Mouse (Mus musculus) neural tube, embryonic 11.5 days (tissue): ENCODE results near the gene Hsp90ab1. TPM values are rescaled to one million over a fixed set of nuclear protein-coding genes. Genes with fewer than 3 reads are reported as not detected.

ENCODE experiments used
- ATAC-seq: fragments of 200-750 bp; cut with Nextera tagmentation; 2 replicates; pipeline ENCODE4 v1.8.0; 2017; ENCODE audit warnings: moderate number of reproducible peaks, mild to moderate bottlenecking, moderate TSS enrichment, moderate library complexity; ENCODE audit not compliant: insufficient read depth, low FRiP score, low TSS enrichment
- DNase-seq: peaks from one replicate; pipeline ENCODE4 v3.0.0-alpha.2; 2015; ENCODE audit warnings: low spot score
- H3K27ac ChIP-seq: fragments of 300-500 bp; sonication (generic); 2 replicates; pipeline ENCODE4 v1.5.1; 2014; ENCODE audit warnings: low read depth, mild to moderate bottlenecking, low read length
- H3K27me3 ChIP-seq: fragments of 300-500 bp; sonication (generic); 2 replicates; pipeline ENCODE4 v1.6.1; 2014; ENCODE audit warnings: mild to moderate bottlenecking, low read length, mixed read lengths; ENCODE audit not compliant: control insufficient read depth, insufficient read depth
- H3K36me3 ChIP-seq: fragments of 300-500 bp; sonication (generic); 2 replicates; pipeline ENCODE4 v1.6.1; 2014; ENCODE audit warnings: mild to moderate bottlenecking, low read length, moderate library complexity, mixed read lengths; ENCODE audit not compliant: control insufficient read depth, insufficient read depth
- H3K4me1 ChIP-seq: fragments of 300-500 bp; sonication (generic); 2 replicates; pipeline ENCODE4 v1.6.1; 2014; ENCODE audit warnings: low read length, mixed read lengths; ENCODE audit not compliant: control insufficient read depth, insufficient read depth
- H3K4me2 ChIP-seq: fragments of 300-500 bp; sonication (generic); 2 replicates; pipeline ENCODE4 v1.6.1; 2014; ENCODE audit warnings: low read depth, mild to moderate bottlenecking, moderate library complexity
- H3K4me3 ChIP-seq: fragments of 300-500 bp; sonication (generic); 2 replicates; pipeline ENCODE4 v1.5.1; 2014; ENCODE audit warnings: low read depth, low read length
- H3K9ac ChIP-seq: fragments of 300-500 bp; sonication (generic); 2 replicates; pipeline ENCODE4 v1.6.1; 2014; ENCODE audit warnings: mild to moderate bottlenecking, low read length
- H3K9me3 ChIP-seq: fragments of 300-500 bp; sonication (generic); 2 replicates; pipeline ENCODE4 v1.6.1; 2016; ENCODE audit warnings: low read length; ENCODE audit not compliant: control insufficient read depth
- WGBS: fragments of 180-500 bp; shearing (Covaris S2); extraction: QIAGEN DNeasy Blood & Tissue Kit; methylation state at CpG from one replicate; pipeline ENCODE4 v1.1.7; 2014; 5-methylcytosine and 5-hydroxymethylcytosine counted together
- polyA plus RNA-seq: library from polyadenylated mRNA; unstranded; fragments of >200 nt; fragmentation: Nextera tagmentation; extraction: Ambion mirVana; gene quantifications from 2 replicates; pipeline ENCODE4 v1.2.1, GENCODE M21; 2014

The Hsp90ab1 gene
- polyA plus RNA-seq, 1 experiment from 2014 or later, result 1,823 TPM

DNA sequence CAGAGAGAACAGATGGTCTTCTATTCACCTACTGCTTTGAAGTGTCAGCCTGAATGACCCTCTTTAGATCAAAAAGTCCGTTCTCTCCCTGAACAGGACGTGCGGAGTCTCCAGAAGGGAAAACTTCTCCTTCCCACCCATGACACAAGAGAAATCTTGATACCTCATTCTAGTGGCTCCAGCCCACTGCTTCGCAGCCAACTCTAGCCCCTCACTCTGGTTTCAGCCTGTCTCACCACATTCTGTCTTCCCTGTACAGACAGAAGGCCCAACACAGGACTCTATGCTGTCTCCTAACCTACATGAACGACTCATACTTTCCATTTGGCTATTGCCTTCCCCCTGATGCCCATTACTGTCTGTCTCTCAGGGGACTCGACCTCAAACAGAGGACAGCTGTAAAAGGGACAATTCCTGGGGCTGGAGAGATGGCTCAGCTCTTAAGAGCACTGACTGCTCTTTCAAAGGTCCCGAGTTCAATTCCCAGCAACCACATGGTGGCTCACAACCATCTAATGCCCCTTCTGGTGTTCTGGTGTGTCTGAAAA is 21.7 kb downstream of the Hsp90ab1 start:
- Histone ChIP-seq H3K4me3 (no peak overlapping the region), H3K36me3 (no peaks in the 10 kb centered on the region), H3K9ac (no peak overlapping the region), H3K9me3 (no peaks in the 10 kb centered on the region), H3K27me3 (peaks cover 19% of the 10 kb centered on the region), H3K4me1 (peaks cover 8% of the 10 kb centered on the region), H3K27ac (no peak overlapping the region), H3K4me2 (no peak overlapping the region)
- 28% methylated on average over 7 of the region's 7 CpGs for WGBS
- ATAC-seq (no peak), DNase-seq (no peak)

DNA sequence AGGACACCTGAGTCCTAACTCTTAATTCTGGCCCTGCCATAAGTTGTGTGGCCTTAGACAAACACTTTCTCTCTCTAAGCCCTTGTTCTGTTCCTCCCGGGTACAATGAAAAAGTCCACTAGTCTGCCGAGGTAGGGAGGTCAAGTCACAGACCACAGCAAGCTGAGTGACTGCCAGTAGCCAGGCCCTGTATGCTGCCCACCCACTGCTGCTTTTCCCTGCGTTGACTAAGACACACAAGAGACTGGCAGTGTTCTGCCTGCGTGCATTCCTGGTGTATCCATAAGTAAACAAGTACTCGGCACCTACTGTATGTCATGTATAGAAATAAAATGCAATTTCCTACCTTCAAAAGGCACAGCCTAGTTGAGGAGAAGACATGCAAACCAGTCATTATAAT is 22.8 kb downstream of the Hsp90ab1 start:
- WGBS, result 31% methylated on average over 5 of the region's 5 CpGs
- no peak for DNase-seq
- peak overlapping the region; percentile 87 for H3K4me2 ChIP-seq
- H3K27me3 ChIP-seq, result peaks cover 30% of the 10 kb centered on the region
- ATAC-seq, result no peak
- peak overlapping the region; percentile 80 for H3K4me3 ChIP-seq
- H3K9ac ChIP-seq, result no peak overlapping the region
- H3K4me1 ChIP-seq, result peaks cover 4% of the 10 kb centered on the region; the same call in 1 of the 2 replicates
- H3K36me3 ChIP-seq, result no peaks in the 10 kb centered on the region
- H3K27ac ChIP-seq, result no peak overlapping the region
- no peaks in the 10 kb centered on the region for H3K9me3 ChIP-seq

DNA sequence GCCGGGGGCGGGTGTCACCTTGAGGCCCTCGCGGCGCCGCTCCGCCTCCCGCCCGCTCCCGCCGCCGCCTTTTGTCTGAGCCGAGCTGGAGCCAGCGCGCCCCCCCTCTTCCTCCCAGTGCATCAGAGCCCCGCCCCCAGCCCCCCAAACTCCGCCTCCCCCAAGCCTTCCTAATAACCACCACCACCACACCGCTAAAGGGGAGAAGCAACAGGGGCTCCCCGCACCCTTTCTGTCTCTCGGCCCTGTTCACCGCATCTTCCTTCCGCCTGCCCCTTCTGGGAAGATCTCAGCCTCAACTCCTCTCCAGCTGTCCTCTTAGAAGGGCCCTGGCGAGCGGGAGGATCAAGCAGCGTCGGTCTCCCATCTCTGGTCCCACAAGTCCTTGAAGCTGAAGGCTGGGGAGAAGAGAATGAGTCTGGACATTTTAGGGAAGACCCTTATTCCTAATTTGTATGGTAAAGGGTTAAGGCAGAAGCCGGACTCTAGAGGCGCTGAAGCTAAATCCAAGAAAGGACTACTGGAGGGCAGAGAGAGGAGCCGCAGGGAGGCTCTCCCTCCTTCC is 23.4 kb downstream of the Hsp90ab1 start, which contains the start of gene Tmem151b:
Tmem151b (minus strand) TSS at position 61 of the 565 bp plus-strand sequence.
- Histone ChIP-seq H3K4me2 (peak within 1 kb of the TSS; percentile 87), H3K4me3 (peak within 1 kb of the TSS; percentile 80), H3K9ac (peak within 1 kb of the TSS; percentile 94), H3K36me3 (no peaks in the 10 kb centered on the region), H3K4me1 (peaks cover 6% of the 10 kb centered on the region), H3K27ac (peak within 1 kb of the TSS; percentile 83), H3K27me3 (peaks cover 35% of the 10 kb centered on the region), H3K9me3 (no peaks in the 10 kb centered on the region)
- ATAC-seq (0 out of 2 replicates have a peak, but pooled peaks have one; percentile 42), DNase-seq (peak; percentile 73)
- 1% methylated on average over 12 of the region's 29 CpGs for WGBS

DNA sequence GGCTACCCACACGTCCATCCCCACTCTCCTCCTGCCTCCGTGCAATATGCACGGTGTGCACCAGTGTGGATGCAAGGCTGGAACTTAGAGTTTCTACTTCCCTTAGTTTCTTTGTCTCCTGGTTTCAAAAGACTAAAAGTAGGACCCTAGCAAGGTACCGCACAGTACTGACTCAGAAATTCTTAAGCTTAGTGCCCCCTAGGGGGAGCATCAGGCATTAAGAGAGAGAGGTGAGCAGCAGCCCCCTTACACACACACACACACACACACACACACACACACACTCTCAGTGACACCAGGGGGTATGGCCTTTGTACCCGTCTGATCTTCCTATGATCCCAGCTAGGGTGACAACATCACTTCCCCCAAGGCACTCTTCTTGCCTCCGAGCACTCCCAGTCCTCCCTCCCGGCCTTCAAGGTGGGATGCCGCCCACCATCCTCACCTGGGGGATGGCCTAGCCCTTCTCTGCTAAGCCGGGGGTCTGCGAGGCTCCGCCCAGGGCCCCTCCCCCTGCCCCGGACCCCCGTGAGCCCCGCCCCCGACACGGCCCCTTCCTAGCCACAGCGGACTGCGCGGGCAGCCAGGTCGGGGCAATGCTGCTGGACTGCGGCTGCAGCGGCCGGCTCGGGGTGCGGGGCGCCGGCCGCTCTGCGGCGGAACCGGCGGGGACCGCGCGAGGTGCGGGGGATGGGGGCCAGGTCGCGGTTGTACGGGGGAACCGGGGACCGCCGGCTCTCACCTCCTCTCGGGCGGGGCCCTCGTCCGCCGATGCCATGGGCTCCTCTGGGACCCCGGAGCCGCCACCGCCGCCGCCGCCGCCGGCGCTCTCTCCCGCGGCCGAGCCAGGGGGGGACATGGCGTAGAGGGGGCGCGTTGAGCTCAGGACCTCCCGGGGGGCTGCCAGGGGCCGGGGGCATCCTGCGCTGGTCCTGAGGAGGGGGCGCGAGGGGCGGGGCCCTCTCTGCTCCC is 24.2 kb downstream of the Hsp90ab1 start:
- H3K27ac ChIP-seq, result peak overlapping the region; percentile 83
- DNase-seq (peak; percentile 62), ATAC-seq (peak; percentile 63)
- H3K4me2 ChIP-seq, result peak overlapping the region; percentile 87
- peak overlapping the region; percentile 94 for H3K9ac ChIP-seq
- peak overlapping the region; percentile 80 for H3K4me3 ChIP-seq
- WGBS, result 3% methylated on average over 45 of the region's 68 CpGs
- H3K36me3 ChIP-seq, result 0 out of 2 replicates have a peak, but pooled peaks cover 2% of the 10 kb centered on the region
- H3K4me1 ChIP-seq, result peaks cover 14% of the 10 kb centered on the region
- H3K27me3 ChIP-seq, result peaks cover 44% of the 10 kb centered on the region
- no peaks in the 10 kb centered on the region for H3K9me3 ChIP-seq

DNA sequence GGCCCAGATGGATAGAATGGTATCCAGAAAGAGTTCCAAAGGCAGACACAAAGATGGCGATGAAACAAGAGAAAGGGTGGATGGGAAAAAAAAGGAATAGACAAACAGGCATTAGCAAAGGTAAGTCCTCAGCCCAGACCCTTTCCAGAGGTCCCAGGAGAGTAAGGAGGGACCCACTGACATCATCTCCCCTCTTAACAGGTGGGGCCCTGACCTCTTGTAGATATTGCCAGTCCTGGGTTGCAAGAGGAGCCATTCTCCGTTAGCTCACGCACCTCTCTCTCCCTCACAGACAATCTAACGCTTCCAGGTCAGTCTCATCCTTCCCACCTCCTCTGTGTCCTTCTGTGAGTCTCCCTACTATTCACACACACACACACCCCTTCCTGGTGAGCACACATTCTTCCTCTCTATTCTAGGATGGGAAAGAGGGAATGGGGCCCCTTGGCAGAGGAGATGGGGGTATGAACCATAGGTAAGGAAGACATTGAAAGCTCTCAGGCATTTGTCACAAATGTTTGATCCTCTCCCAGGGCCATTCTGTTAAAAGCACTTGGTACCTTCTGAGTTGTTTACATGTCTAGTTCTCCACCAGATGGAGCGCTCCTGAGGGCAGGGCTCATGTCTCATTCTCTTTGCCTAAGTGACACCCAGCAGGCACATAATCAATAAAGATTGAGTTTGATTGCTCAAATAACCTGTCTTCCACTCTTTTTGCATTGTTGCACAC is 25.4 kb downstream of the Hsp90ab1 start:
- no peak overlapping the region for H3K27ac ChIP-seq
- H3K4me2 ChIP-seq, result no peak overlapping the region
- no peak overlapping the region for H3K9ac ChIP-seq
- H3K27me3 ChIP-seq, result peaks cover 53% of the 10 kb centered on the region
- no peak for ATAC-seq
- H3K36me3 ChIP-seq, result 0 out of 2 replicates have a peak, but pooled peaks cover 2% of the 10 kb centered on the region
- H3K9me3 ChIP-seq, result no peaks in the 10 kb centered on the region
- 82% methylated on average over 5 of the region's 5 CpGs for WGBS
- no peak for DNase-seq
- peaks cover 16% of the 10 kb centered on the region for H3K4me1 ChIP-seq
- no peak overlapping the region for H3K4me3 ChIP-seq

DNA sequence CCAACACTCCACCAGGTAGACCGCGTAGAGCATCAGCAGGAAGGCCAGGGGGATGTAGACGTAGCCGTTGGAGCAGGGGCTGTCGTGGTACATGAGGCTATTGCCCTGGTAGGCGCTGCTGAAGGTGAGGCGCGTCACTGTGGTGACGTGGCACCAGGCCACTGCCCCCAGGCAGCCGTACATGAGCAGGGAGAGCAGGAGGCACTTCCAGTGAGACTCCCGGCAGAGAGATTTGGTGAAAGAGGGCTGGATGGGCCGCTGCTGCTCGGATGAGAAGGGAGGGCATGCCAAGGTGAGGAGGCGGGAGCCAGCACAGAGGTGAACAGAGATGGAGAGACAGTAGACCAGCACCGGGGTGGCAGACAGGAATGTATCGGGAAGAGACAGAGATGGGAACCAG is 26.1 kb downstream of the Hsp90ab1 start:
- H3K4me1 ChIP-seq, result peaks cover 16% of the 10 kb centered on the region

DNA sequence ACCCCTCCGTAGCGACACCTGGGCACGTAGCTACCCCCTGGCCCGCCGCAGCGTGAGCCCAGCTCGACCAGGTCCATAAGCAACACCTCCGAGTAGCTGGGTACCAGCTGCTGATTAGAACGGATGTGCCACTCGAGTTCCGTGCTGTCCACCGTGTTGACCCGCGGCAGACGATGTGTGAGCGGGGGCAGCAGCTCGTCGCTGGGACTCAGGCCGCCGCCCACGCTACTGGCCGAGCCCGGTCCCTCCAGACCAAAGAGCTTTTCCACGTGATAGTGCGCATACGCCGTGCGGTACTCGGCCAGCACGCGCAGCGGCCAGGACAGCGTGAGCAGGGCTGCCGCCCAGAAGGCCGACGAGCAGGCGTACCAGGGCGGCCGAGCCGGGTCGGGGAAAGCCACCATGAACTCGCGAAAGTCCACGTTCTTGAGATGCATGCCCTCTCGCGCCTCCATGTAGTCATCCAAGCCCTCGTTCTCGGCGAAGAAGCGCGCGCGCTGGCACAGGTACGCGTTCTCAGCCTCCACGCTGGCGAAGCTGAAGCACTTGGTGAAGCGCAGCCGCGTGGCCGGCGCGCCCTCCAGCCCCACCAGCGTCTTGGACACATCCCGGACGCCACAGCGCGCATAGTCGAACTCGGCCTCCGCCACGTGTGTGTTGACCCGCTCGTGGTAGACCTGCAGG is 27.7 kb downstream of the Hsp90ab1 start:
- Histone ChIP-seq H3K27ac (no peak overlapping the region), H3K36me3 (0 out of 2 replicates have a peak, but pooled peaks cover 2% of the 10 kb centered on the region), H3K4me3 (peak overlapping the region; percentile 1; the same call in 1 of the 2 replicates), H3K4me1 (peaks cover 15% of the 10 kb centered on the region), H3K9ac (no peak overlapping the region), H3K9me3 (no peaks in the 10 kb centered on the region), H3K4me2 (peak overlapping the region; percentile 34), H3K27me3 (peaks cover 55% of the 10 kb centered on the region)
- ATAC-seq, result no peak
- WGBS, result 4% methylated on average over 68 of the region's 74 CpGs
- peak; percentile 44 for DNase-seq

More for the DNA sequence above, 26.1 kb downstream of the Hsp90ab1 start:
- DNase-seq, result no peak
- Histone ChIP-seq H3K4me2 (no peak overlapping the region), H3K9ac (no peak overlapping the region), H3K27me3 (peaks cover 55% of the 10 kb centered on the region), H3K36me3 (0 out of 2 replicates have a peak, but pooled peaks cover 2% of the 10 kb centered on the region), H3K9me3 (no peaks in the 10 kb centered on the region), H3K27ac (no peak overlapping the region), H3K4me3 (no peak overlapping the region)
- ATAC-seq, result no peak
- 68% methylated on average over 16 of the region's 16 CpGs for WGBS
